9 mouse cellular contexts compared by ENCODE assay signal in genomic region chr6:37429849-37430470, GRCm38 (mm10). TPM values are rescaled to one million over a fixed set of nuclear protein-coding genes. Genes with fewer than 3 reads are reported as not detected.
DNase-seq lines count a peak whose midpoint lies in the region; ATAC-seq and TF ChIP-seq lines count a peak whose summit lies in the region.
"Had no signal": no experiment of that assay in that cellular context is flagged by ENCODE, and none has a peak within 500 bp of the region (broad histone marks: within the 10 kb centered on the region; RNA-seq: fewer than 3 reads in every experiment).

No protein-coding gene starts in this region.

- DNase-seq in kidney, adult 2 months: no peak
- no peak for DNase-seq in kidney, postnatal 36 days
- peak; percentile 38 for DNase-seq in ES-CJ7 (ENCODE audit: low read depth, low spot score)
- DNase-seq in liver, embryonic 11.5 days (ENCODE audit: low spot score): no peak
- DNase-seq in adrenal gland, adult 18-20 months (ENCODE audit: low spot score in 2 of 2): no peak
- no peak for DNase-seq in frontal cortex, postnatal 10 days (ENCODE audit: low spot score in 2 of 2)
- DNase-seq: cerebellum, postnatal 25 days had no signal

- ATAC-seq in embryonic facial prominence, embryonic 12.5 days (ENCODE audit: insufficient number of reproducible peaks, insufficient read depth, low FRiP score, low TSS enrichment): 0 out of 2 replicates have a peak, but pooled peaks have one; percentile 17
- ATAC-seq in liver, embryonic 11.5 days (replicated peaks; ENCODE audit: low FRiP score): no peak
- ATAC-seq: forebrain, embryonic 16.5 days had no signal

- no peak overlapping the region for H3K4me3 ChIP-seq in kidney, adult 2 months (ENCODE audit: insufficient read depth, low read depth, low read length)
- H3K4me3 ChIP-seq in embryonic facial prominence, embryonic 12.5 days: no peak overlapping the region
- no peak overlapping the region for H3K4me3 ChIP-seq in liver, embryonic 11.5 days (ENCODE audit: low read depth, low read length)

- peaks cover 81% of the 10 kb centered on the region for H3K4me1 ChIP-seq in kidney, adult 2 months (ENCODE audit: control insufficient read depth, insufficient read depth, low read length)
- H3K4me1 ChIP-seq in embryonic facial prominence, embryonic 12.5 days: peaks cover 45% of the 10 kb centered on the region
- H3K4me1 ChIP-seq in liver, embryonic 11.5 days (replicated peaks; ENCODE audit: control insufficient read depth, insufficient read depth, low read length): peaks cover 54% of the 10 kb centered on the region

- TF ChIP-seq POLR2A in kidney, adult 2 months (IDR thresholded peaks at IDR 0.05; ENCODE audit: low read depth, low read length): no peak

- no peaks in the 10 kb centered on the region for H3K27me3 ChIP-seq in kidney, adult 2 months (replicated peaks; ENCODE audit: control insufficient read depth, insufficient read depth, low read length)
- no peaks in the 10 kb centered on the region for H3K27me3 ChIP-seq in embryonic facial prominence, embryonic 12.5 days
- no peaks in the 10 kb centered on the region for H3K27me3 ChIP-seq in liver, embryonic 11.5 days (replicated peaks; ENCODE audit: control insufficient read depth, insufficient read depth, low read length)

- H3K27ac ChIP-seq in kidney, adult 2 months (ENCODE audit: insufficient read depth, low read depth, low read length): peak overlapping the region; percentile 97
- peak overlapping the region; percentile 97 for H3K27ac ChIP-seq in embryonic facial prominence, embryonic 12.5 days
- peak overlapping the region; percentile 90 for H3K27ac ChIP-seq in liver, embryonic 11.5 days (ENCODE audit: low read depth, low read length)

- no peak for TF ChIP-seq CTCF in kidney, adult 2 months (conservative IDR thresholded peaks at IDR 0.05; ENCODE audit: insufficient read depth, insufficient read length, low read depth, low read length)

- no peaks in the 10 kb centered on the region for H3K9me3 ChIP-seq in embryonic facial prominence, embryonic 12.5 days
- no peaks in the 10 kb centered on the region for H3K9me3 ChIP-seq in liver, embryonic 11.5 days (ENCODE audit: control insufficient read depth, low read length)

- peak overlapping the region; percentile 48; the same call in 1 of the 2 replicates for H3K4me2 ChIP-seq in embryonic facial prominence, embryonic 12.5 days (replicated peaks)
- peak overlapping the region; percentile 44; the same call in 1 of the 2 replicates for H3K4me2 ChIP-seq in liver, embryonic 11.5 days

- H3K36me3 ChIP-seq in kidney, adult 2 months (ENCODE audit: control insufficient read depth, insufficient read depth, low read length): no peaks in the 10 kb centered on the region
- H3K36me3 ChIP-seq in embryonic facial prominence, embryonic 12.5 days: peaks cover 6% of the 10 kb centered on the region; the same call in 1 of the 2 replicates
- no peaks in the 10 kb centered on the region; the same call in 1 of the 2 replicates for H3K36me3 ChIP-seq in liver, embryonic 11.5 days (ENCODE audit: control insufficient read depth, insufficient read depth, low read length)

- no peak overlapping the region for H3K9ac ChIP-seq in embryonic facial prominence, embryonic 12.5 days
- 0 out of 2 replicates have a peak overlapping the region, but pooled peaks have one; percentile 25 for H3K9ac ChIP-seq in liver, embryonic 11.5 days (ENCODE audit: low read depth, low read length)

- WGBS in kidney, adult 2 months: 67% methylated on average over 3 of the region's 3 CpGs
- 86% methylated on average over 3 of the region's 3 CpGs for WGBS in embryonic facial prominence, embryonic 12.5 days
- 78% methylated on average over 3 of the region's 3 CpGs for WGBS in liver, embryonic 11.5 days

RNA-seq across cellular contexts. Expression of gene Creb3l2, which starts 12.0 kb away (rescaled TPM):
- 23.3 and 25.0 TPM in 2 replicates for polyA plus RNA-seq in kidney, adult 2 months (2012; rRNA removed)
- 24.9 and 25.6 TPM in 2 replicates for polyA plus RNA-seq in embryonic facial prominence, embryonic 12.5 days (2016; fragmentation: Nextera tagmentation; extraction: Ambion mirVana)
- polyA plus RNA-seq in liver, embryonic 11.5 days (2014; fragmentation: Nextera tagmentation; extraction: Ambion mirVana): 12.8 and 12.9 TPM in 2 replicates
- 10 to 100 TPM; 60.1 to 71.2 TPM for total RNA-seq in adrenal gland, adult 18-20 months (2021)
